Mouse (Mus musculus) E14TG2a.4 (cell line): ENCODE results near the gene Ampd2.

Experiments used
- H3K27me3 ChIP-seq: 2 replicates; pipeline ENCODE4 v1.6.1; 2014; ENCODE audit warnings: low read length, control low read depth; ENCODE audit not compliant: insufficient read depth
- H3K36me3 ChIP-seq: 2 replicates; pipeline ENCODE4 v1.6.1; 2014; ENCODE audit warnings: low read length, control low read depth; ENCODE audit not compliant: insufficient read depth
- H3K4me1 ChIP-seq: replicated peaks from 2 replicates; pipeline ENCODE4 v1.6.1; 2014; ENCODE audit warnings: low read depth, low read length, control low read depth
- H3K4me3 ChIP-seq: replicated peaks from 2 replicates; pipeline ENCODE4 v1.5.1; 2014; ENCODE audit warnings: mild to moderate bottlenecking, low read length
- H3K9me3 ChIP-seq: 2 replicates; pipeline ENCODE4 v1.6.1; 2014; ENCODE audit warnings: low read length, control low read depth
- CTCF ChIP-seq: conservative IDR thresholded peaks from 2 replicates; pipeline ENCODE4 v1.5.1; 2014; ENCODE audit warnings: low read length
- NANOG ChIP-seq: IDR thresholded peaks from 2 replicates; pipeline ENCODE4 v1.6.1; 2014; ENCODE audit warnings: borderline replicate concordance, low read length, mixed read lengths
- POU5F1 ChIP-seq: IDR thresholded peaks from 2 replicates; pipeline ENCODE4 v1.6.1; 2014; ENCODE audit warnings: low read length, borderline replicate concordance

Ampd2 gene

DNA sequence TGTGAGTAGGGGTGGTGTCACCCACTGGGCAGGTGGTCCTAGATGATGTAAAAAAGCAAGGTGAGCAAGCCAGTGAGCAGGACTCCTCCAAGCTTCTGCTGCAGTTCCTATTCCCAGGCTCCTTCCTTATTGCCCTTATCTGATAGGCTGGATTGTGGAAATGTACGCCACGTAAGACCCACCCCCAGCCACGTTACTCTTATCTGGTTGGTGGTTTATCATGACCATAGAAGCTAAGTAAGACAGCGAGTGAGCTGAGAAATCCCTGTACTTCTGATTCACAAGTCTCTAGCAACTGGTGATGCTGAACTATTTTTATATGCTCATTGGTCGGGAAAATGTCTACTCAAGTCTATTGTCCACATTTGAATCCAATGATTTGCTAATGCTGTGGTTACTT lies 60.4 kb downstream of the Ampd2 start:
- no peak for TF ChIP-seq NANOG
- TF ChIP-seq CTCF = no peak
- TF ChIP-seq POU5F1 = no peak
- peaks cover 17% of the 10 kb centered on the region for H3K27me3 ChIP-seq
- H3K36me3 ChIP-seq = no peaks in the 10 kb centered on the region

DNA sequence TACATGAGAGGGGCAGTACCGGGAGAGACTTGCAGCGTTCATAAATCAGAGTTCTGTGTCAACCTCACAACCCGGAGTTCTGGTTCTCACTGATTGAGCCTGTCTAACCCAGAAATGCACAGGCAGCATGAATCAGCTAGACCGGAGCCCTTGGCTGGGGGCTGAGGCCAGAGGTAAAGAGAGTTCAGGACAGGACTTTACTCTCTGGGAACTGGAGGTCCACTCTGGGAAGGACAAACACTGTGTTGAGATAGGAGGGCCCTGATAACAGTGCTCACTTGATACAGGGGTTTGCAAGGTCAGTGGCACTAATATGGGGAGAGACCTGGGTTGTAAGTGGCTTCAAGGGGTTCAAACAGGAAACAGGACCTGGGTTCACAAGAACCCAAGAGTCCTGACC lies 61.1 kb downstream of the Ampd2 start:
- peaks cover 8% of the 10 kb centered on the region for H3K4me1 ChIP-seq
- no peak for TF ChIP-seq POU5F1
- TF ChIP-seq CTCF = no peak
- no peak for TF ChIP-seq NANOG
- peaks cover 23% of the 10 kb centered on the region for H3K27me3 ChIP-seq
- no peak overlapping the region for H3K4me3 ChIP-seq
- no peaks in the 10 kb centered on the region for H3K9me3 ChIP-seq
- H3K36me3 ChIP-seq = no peaks in the 10 kb centered on the region

More for the DNA sequence above, 60.4 kb downstream of the Ampd2 start:
- Histone ChIP-seq H3K9me3 (no peaks in the 10 kb centered on the region), H3K4me1 (peaks cover 8% of the 10 kb centered on the region), H3K4me3 (no peak overlapping the region)
